Comparison of ENCODE assay signal across 1 mouse cellular context in the genomic region with DNA sequence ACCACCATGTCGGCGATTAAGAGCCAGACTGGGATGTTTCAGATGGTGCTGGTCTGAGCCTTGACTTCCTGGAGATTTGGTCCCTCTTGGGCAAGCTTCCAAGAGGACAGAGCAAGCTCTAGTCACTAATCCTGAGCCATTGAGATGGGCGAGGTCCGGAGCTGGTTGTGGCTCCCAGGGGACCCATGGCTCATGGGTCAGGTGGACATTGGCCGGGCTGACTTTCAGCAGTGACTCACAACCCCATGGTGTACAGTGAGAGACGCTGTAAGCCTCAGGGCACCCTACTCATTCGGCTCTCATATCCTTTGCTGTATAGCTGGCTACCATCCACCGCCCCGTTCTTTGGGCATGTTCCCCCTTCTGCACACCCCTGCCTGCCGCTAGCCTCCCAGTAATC.
A peak's percentile ranks its signal among the peaks of the same experiment; 100 is the strongest.
TF ChIP-seq lines count a peak whose summit lies in the region.

No protein-coding gene starts in this region.

TF ChIP-seq in C2C12, 6 proteins besides CTCF, POLR2A, EP300 and RAD21:
- peak; percentile 83 for TF ChIP-seq MAX (IDR thresholded peaks at IDR 0.05)
- peak; percentile 84 for TF ChIP-seq USF1 (IDR thresholded peaks at IDR 0.05; ENCODE audit: low read depth)
- TF ChIP-seq CEBPB (IDR thresholded peaks at IDR 0.05; ENCODE audit: low read depth), result no peak
- TF ChIP-seq MYOD1 (IDR thresholded peaks at IDR 0.05; ENCODE audit: control insufficient read depth, insufficient read length, low read depth), result peak; percentile 42
- TF ChIP-seq FOSL1 (IDR thresholded peaks at IDR 0.05; ENCODE audit: insufficient read depth, low read length, poor library complexity, severe bottlenecking), result peak; percentile 82
- no peak for TF ChIP-seq MYOG (IDR thresholded peaks at IDR 0.05; ENCODE audit: control insufficient read depth, extremely low read depth, insufficient read length)
